Mouse (Mus musculus): Measurements from ENCODE around the gene Scfd2.

Gene Scfd2

GRCm38 (mm10) chr5:74455510-74456269 lies 75.9 kb downstream of the Scfd2 start:
- DNase-seq (ENCODE audit: low spot score in 2 of 2) = no peak

DNA sequence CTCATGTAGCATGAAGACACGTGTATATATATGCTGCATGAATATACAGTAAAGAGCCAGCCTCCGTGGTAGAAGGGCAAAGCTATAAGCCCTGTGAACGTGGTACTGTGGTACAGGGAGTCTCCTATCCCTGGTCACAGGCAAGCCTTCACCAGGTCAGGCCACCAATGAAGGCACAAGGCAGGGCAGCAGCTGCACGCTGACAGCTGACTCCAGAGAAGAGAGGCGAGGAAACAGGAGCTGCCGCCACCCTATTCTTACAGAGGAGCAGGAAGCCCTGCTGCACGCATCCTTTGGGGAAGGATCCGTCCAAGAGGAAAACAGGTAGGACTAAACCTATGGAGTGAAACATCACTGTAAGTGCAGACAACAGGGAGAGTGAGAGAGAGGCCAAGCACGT lies 76.5 kb downstream of the Scfd2 start:
- DNase-seq (ENCODE audit: low spot score in 2 of 2) = no peak

- DNase-seq (ENCODE audit: low spot score in 2 of 2) = no peak
Observed at GRCm38 (mm10) chr5:74450977-74451376, 80.6 kb downstream of the Scfd2 start.

GRCm38 (mm10) chr5:74447517-74448334 lies 83.8 kb downstream of the Scfd2 start:
- no peak for DNase-seq (ENCODE audit: low spot score in 2 of 2)

DNA sequence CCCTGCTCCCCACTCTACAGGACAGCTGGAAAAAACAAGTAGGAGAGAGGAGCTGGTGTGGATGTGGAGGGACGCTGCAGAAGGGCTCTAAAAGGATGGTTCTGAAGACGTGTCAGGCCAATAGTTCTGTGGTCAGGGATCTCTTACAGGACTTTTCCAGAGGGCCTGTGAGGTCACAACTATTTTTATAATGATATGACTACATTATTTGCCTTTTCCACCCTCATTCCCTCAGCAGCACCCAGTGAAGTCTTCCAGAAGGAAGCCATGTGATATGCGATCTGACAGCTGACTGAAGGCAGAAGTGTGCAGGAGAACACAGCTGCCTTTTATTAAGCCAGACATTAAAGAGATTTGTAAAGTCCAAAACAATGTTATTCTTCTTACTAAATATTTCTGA lies 85.7 kb downstream of the Scfd2 start:
- DNase-seq (ENCODE audit: low spot score in 2 of 2) = no peak

GRCm38 (mm10) chr5:74438353-74438752 lies 93.2 kb downstream of the Scfd2 start:
- no peak for DNase-seq (ENCODE audit: low spot score in 2 of 2)

GRCm38 (mm10) chr5:74433580-74434147 lies 97.9 kb downstream of the Scfd2 start:
- DNase-seq (ENCODE audit: low spot score in 2 of 2) = peak in 1 of 2 experiments; percentile 57

DNA sequence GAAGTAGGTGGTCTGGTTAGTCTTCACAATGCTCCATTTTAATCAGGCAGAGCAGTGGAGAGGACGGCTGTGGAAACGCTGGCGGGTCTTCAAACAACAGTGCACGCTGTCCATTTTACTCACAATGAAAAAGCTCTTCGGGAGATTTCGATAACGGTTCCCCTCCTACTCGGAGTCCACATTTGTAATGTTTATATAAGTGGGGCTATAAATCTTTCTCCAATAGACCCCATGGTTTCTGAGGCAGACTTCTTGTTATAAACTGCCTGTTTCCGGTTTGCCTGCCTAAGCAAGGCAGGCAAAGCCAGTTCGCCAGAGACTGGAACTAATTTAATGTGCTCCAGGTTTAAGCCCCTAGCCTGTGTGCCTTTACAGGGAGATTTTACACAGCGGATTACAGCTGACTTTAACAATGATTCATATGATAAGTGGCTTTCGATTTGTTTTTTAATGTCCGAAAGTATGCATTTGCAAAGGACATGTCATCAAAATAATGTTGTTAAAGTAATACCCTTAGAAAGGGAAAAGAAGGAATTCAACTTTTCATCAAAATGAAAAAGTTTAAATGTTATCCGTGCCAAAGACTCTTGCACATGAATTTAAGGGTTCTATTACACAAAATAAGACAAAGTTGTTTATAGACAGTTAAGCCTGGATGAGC lies 98.5 kb downstream of the Scfd2 start:
- no peak for DNase-seq (ENCODE audit: low spot score in 2 of 2)

DNA sequence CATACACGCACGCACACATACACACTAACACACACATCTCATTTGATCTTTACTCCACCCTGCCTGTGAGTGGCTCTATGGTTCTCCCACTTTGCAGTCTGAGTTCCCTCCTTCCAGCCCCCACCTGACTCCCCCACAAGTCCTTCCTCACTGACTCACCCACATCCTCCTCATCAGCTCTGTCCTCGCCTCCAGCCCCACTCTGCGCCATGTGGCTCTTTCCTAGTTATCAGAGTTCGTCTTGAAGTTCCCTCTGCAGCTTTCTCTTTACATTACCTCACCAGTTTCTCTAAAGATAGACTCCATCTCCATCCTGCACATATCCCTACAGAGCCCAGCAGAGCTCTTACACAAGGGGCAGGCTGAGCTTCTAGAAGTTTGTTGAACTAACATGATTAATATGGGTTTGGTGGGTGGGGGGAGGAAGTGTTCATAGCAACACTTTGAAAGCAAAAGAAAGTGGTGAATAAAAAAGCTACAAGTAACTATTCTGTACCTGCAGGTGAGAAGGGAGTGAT lies 110.9 kb downstream of the Scfd2 start:
- DNase-seq (ENCODE audit: low spot score in 2 of 2) = no peak

- no peak for DNase-seq (ENCODE audit: low spot score in 2 of 2)
Observed at GRCm38 (mm10) chr5:74412557-74412956, 119.0 kb downstream of the Scfd2 start.

GRCm38 (mm10) chr5:74404887-74405286 lies 126.7 kb downstream of the Scfd2 start:
- no peak for DNase-seq (ENCODE audit: low spot score in 2 of 2)

DNA sequence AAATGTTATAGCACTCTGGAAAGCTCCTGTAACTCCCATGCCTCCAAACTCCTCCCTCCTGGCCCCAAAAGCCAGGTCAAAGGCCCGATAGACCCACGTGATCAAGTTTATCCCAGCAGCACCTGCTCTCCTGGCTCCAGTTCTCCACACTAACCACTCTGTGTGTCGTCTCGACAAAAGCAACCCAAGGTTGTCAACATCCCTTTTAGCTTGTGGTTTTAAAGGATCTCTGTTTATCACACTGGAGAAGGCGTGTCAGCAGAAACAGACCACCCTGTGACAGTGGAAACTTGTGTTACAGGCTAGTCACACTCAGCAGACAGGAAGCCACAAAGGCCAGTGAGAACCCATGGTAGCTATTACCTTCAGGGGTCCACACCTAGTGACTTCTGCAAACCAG lies 127.5 kb downstream of the Scfd2 start:
- DNase-seq (ENCODE audit: low spot score in 2 of 2) = no peak

DNA sequence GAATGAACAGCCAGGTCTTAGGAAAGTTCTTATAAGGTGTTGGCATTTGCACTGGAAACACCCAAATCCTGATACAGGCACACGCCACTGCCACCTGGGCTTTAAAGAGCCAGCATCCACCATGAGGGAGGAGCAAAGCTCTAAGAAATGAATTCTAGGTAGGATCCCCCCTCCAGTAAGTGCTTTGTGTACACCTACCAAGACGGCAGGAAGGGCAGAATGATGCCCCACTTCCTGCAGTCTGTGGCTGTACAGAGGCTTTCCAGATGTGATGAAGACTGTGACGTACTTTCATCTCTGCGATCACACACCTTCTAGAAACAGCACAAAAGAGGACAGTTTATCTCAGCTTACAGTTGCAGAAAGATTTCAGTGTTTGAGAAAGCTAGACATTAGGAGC lies 128.9 kb downstream of the Scfd2 start:
- DNase-seq (ENCODE audit: low spot score in 2 of 2) = no peak

- no peak for DNase-seq (ENCODE audit: low spot score in 2 of 2)
Observed at GRCm38 (mm10) chr5:74391806-74392205, 139.8 kb downstream of the Scfd2 start.

- no peak for DNase-seq (ENCODE audit: low spot score in 2 of 2)
Observed at GRCm38 (mm10) chr5:74391346-74391745, 140.2 kb downstream of the Scfd2 start.

DNA sequence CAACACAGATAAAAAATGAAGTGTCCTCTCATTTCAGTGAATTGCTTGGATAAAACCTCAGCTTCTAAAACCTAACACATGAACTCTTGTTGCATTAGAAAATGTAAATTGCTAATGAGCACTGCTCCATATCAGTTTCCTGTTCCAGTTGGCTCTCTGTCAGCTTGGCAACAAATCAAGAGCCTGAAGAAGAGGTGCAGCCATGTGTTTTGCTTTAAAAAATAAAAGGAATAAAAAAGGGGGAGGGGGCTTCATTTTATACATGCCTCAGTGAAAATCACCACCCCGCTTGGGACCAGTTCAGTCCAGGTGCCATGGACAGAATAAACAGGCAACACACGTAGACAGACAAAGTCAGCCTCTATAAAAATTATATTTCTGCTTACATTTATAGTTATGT lies 142.7 kb downstream of the Scfd2 start:
- no peak for DNase-seq (ENCODE audit: low spot score in 2 of 2)

- no peak for DNase-seq (ENCODE audit: low spot score in 2 of 2)
Observed at GRCm38 (mm10) chr5:74388101-74388500, 143.5 kb downstream of the Scfd2 start.

- DNase-seq (ENCODE audit: low spot score in 2 of 2) = no peak
Observed at GRCm38 (mm10) chr5:74387143-74387886, 144.2 kb downstream of the Scfd2 start.

DNA sequence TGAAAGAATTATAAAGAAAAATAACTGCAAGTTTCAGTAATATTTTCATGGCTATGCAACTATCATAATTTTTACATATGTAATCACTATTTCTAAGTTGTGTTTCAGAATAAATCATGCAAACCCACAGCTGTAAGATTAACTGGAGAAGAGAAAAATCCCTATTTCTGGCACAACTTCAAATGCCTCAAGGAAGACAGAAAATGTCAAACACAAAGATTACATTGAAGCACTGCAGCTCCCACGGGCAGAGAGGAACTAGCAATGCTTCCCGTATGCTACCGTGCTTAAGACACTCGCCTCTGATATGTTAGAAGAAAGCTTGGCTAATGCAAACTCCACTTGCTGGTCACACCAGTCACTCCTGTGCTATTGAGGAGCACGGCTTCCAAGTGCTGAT lies 151.5 kb downstream of the Scfd2 start:
- DNase-seq (ENCODE audit: low spot score in 2 of 2) = no peak

DNA sequence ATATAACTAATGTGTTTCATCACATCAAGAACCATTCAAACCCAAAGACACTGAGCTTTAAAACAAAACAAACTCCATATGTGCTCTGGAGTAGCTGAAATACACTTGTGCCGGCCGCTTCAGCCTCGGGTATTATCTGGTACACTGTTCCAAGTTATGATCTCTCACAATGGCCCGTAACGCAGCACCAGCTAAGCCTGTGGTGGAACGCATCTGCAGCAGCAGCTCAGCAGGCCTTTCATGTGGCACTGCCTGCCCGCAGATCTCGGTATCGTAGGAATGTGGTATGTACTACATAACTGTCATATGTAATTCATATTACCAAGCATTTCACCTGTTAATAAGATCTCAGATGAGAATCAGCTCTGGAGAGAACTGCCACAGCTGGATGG lies 164.9 kb downstream of the Scfd2 start:
- no peak for DNase-seq (ENCODE audit: low spot score in 2 of 2)

- no peak for DNase-seq (ENCODE audit: low spot score in 2 of 2)
Observed at GRCm38 (mm10) chr5:74365984-74366709, 165.4 kb downstream of the Scfd2 start.
